In genomic region chr6:121378256-121378655, GRCm38 (mm10) we compare ENCODE assay signal across 24 mouse cellular contexts. TPM values are rescaled to one million over a fixed set of nuclear protein-coding genes. Genes with fewer than 3 reads are reported as not detected.
"Had no signal": no experiment of that assay in that cellular context is flagged by ENCODE, and none has a peak within 500 bp of the region (broad histone marks: within the 10 kb centered on the region; RNA-seq: fewer than 3 reads in every experiment).

No protein-coding gene starts in this region.

- H3K4me1 ChIP-seq: limb, embryonic 10.5 days; liver, embryonic 12.5 days; liver, embryonic 15.5 days; megakaryocyte, embryonic 14.5 days; stomach, embryonic 15.5 days had no signal

- ATAC-seq: liver, embryonic 12.5 days had no signal

- H3K27ac ChIP-seq: limb, embryonic 10.5 days; limb, embryonic 13.5 days; liver, embryonic 12.5 days; liver, embryonic 15.5 days; lung, embryonic 15.5 days; midbrain, embryonic 10.5 days; midbrain, embryonic 13.5 days; neural tube, embryonic 12.5 days; neural tube, embryonic 15.5 days; stomach, embryonic 15.5 days had no signal

- H3K27me3 ChIP-seq: liver, embryonic 15.5 days; lung, embryonic 15.5 days; midbrain, embryonic 13.5 days; neural tube, embryonic 12.5 days; neural tube, embryonic 15.5 days; stomach, embryonic 15.5 days had no signal

- H3K9ac ChIP-seq: limb, embryonic 13.5 days; liver, embryonic 12.5 days; liver, embryonic 15.5 days; lung, embryonic 15.5 days; midbrain, embryonic 13.5 days; neural tube, embryonic 12.5 days; neural tube, embryonic 15.5 days; stomach, embryonic 15.5 days had no signal

- H3K36me3 ChIP-seq: limb, embryonic 10.5 days; limb, embryonic 13.5 days; liver, embryonic 12.5 days; liver, embryonic 15.5 days; lung, embryonic 15.5 days; midbrain, embryonic 10.5 days; midbrain, embryonic 13.5 days; neural tube, embryonic 12.5 days; stomach, embryonic 15.5 days had no signal

- H3K9me3 ChIP-seq: limb, embryonic 10.5 days; limb, embryonic 13.5 days; liver, embryonic 12.5 days; liver, embryonic 15.5 days; lung, embryonic 15.5 days; megakaryocyte, embryonic 14.5 days; midbrain, embryonic 10.5 days; midbrain, embryonic 13.5 days; neural tube, embryonic 12.5 days; neural tube, embryonic 15.5 days; stomach, embryonic 15.5 days had no signal

- DNase-seq: kidney, adult 9 months; kidney, postnatal 14 days; kidney, postnatal 4 days; liver; lung, adult 18-20 months; lung, postnatal 10 days; lung, postnatal 36 days; right cerebral cortex, adult 18-20 months; right cerebral cortex, postnatal 14 days; right cerebral cortex, postnatal 4 days; thymus, adult 18-20 months; thymus, postnatal 14 days; thymus, postnatal 4 days had no signal

- H3K4me3 ChIP-seq: limb, embryonic 10.5 days; limb, embryonic 13.5 days; liver, embryonic 12.5 days; liver, embryonic 15.5 days; lung, embryonic 15.5 days; megakaryocyte, embryonic 14.5 days; midbrain, embryonic 10.5 days; midbrain, embryonic 13.5 days; neural tube, embryonic 12.5 days; neural tube, embryonic 15.5 days; stomach, embryonic 15.5 days had no signal

- H3K4me2 ChIP-seq: limb, embryonic 13.5 days; liver, embryonic 12.5 days; liver, embryonic 15.5 days; lung, embryonic 15.5 days; midbrain, embryonic 13.5 days; neural tube, embryonic 12.5 days; neural tube, embryonic 15.5 days; stomach, embryonic 15.5 days had no signal

RNA-seq across cellular contexts. Expression of gene Slc6a12, which starts 35.4 kb away (rescaled TPM):
- polyA plus RNA-seq: limb, embryonic 13.5 days; lung, embryonic 15.5 days; midbrain, embryonic 10.5 days had no signal
